Mouse (Mus musculus): ENCODE data around the gene Il11ra1.
"Not testable (repeated sequence)": the region's sequence is repeated elsewhere in the genome, so short reads cannot be mapped to it uniquely, and the experiment has no call there.

GRCm38 (mm10) chr4:41695800-41696199, 4.0 kb upstream of the Il11ra1 start:
- not testable (repeated sequence) for TF ChIP-seq CTCF (IDR thresholded peaks at IDR 0.05; ENCODE audit: borderline replicate concordance, control insufficient read depth, extremely low read depth, insufficient read depth, low read length, poor library complexity); POLR2A (IDR thresholded peaks at IDR 0.05; ENCODE audit: control insufficient read depth, extremely low read depth, insufficient read depth, low read length, poor library complexity)

All from thymus, adult 2 months (tissue).